In genomic region chr5:20362154-20362553, GRCm38 (mm10) we compare ENCODE assay signal across 19 mouse cellular contexts.
DNase-seq lines count a peak whose midpoint lies in the region; ATAC-seq and TF ChIP-seq lines count a peak whose summit lies in the region.
"Had no signal": no experiment of that assay in that cellular context is flagged by ENCODE, and none has a peak within 500 bp of the region (broad histone marks: within the 10 kb centered on the region; RNA-seq: fewer than 3 reads in every experiment).

No protein-coding gene starts in this region.

- no peaks in the 10 kb centered on the region for H3K4me1 ChIP-seq in neural tube, embryonic 15.5 days
- H3K4me1 ChIP-seq in heart, adult 2 months (ENCODE audit: control insufficient read depth, insufficient read depth, low read length), result no peaks in the 10 kb centered on the region
- H3K4me1 ChIP-seq: embryonic facial prominence, embryonic 13.5 days; heart, embryonic 12.5 days; hindbrain, embryonic 12.5 days had no signal

- WGBS in neural tube, embryonic 15.5 days, result 94% methylated on average over 3 of the region's 3 CpGs
- 79% methylated on average over 3 of the region's 3 CpGs for WGBS in heart, adult 2 months

- no peaks in the 10 kb centered on the region for H3K27me3 ChIP-seq in neural tube, embryonic 15.5 days (replicated peaks)
- H3K27me3 ChIP-seq in heart, adult 2 months (ENCODE audit: control insufficient read depth, insufficient read depth, low read length), result no peaks in the 10 kb centered on the region
- H3K27me3 ChIP-seq: embryonic facial prominence, embryonic 13.5 days; forebrain, embryonic 12.5 days; heart, embryonic 12.5 days; hindbrain, embryonic 12.5 days had no signal

- TF ChIP-seq EP300 in heart, adult 2 months (IDR thresholded peaks at IDR 0.05; ENCODE audit: insufficient read depth, low read depth, low read length), result no peak

- DNase-seq in layer of hippocampus, adult 2 months (ENCODE audit: low spot score in 2 of 2), result no peak
- no peak for DNase-seq in layer of hippocampus, adult 9-10 months (ENCODE audit: low spot score)
- DNase-seq in thymus, postnatal 14 days, result peak; percentile 19
- no peak for DNase-seq in heart, adult 2 months
- DNase-seq in spleen, postnatal 10 days (ENCODE audit: low spot score in 2 of 2), result no peak
- DNase-seq: adrenal gland, adult 2 months; adrenal gland, postnatal 25 days; cerebellum, adult 2 months; cerebellum, postnatal 10 days; embryo, embryonic 11 days; gastrocnemius, postnatal 14 days had no signal

- no peak overlapping the region for H3K4me3 ChIP-seq in layer of hippocampus, adult 2 months
- H3K4me3 ChIP-seq in neural tube, embryonic 15.5 days (replicated peaks), result no peak overlapping the region
- H3K4me3 ChIP-seq in heart, adult 2 months, result no peak overlapping the region
- H3K4me3 ChIP-seq: embryonic facial prominence, embryonic 13.5 days; forebrain, embryonic 12.5 days; heart, embryonic 12.5 days; hindbrain, embryonic 12.5 days had no signal

- H3K36me3 ChIP-seq in neural tube, embryonic 15.5 days, result no peaks in the 10 kb centered on the region
- no peaks in the 10 kb centered on the region for H3K36me3 ChIP-seq in heart, adult 2 months (ENCODE audit: control insufficient read depth, insufficient read depth, low read length)
- H3K36me3 ChIP-seq: embryonic facial prominence, embryonic 13.5 days; forebrain, embryonic 12.5 days; heart, embryonic 12.5 days; hindbrain, embryonic 12.5 days had no signal

- ATAC-seq in hematopoietic stem cell, adult 5-6 weeks (replicated peaks in 1 of 2; ENCODE audit: insufficient read depth in 1 of 2, low FRiP score in 2 of 2, low TSS enrichment in 1 of 2, low read depth in 1 of 2, poor library complexity in 2 of 2, severe bottlenecking in 2 of 2), result peak; percentile 51 to 71; a peak in 3 of 4 replicates
- ATAC-seq in neural tube, embryonic 15.5 days (ENCODE audit: low FRiP score), result no peak
- ATAC-seq: forebrain, embryonic 16.5 days; hindbrain, embryonic 16.5 days had no signal

- peak overlapping the region; percentile 73; the same call in 1 of the 2 replicates for H3K27ac ChIP-seq in layer of hippocampus, adult 2 months
- H3K27ac ChIP-seq in neural tube, embryonic 15.5 days (replicated peaks), result no peak overlapping the region
- no peak overlapping the region for H3K27ac ChIP-seq in heart, adult 2 months
- H3K27ac ChIP-seq: embryonic facial prominence, embryonic 13.5 days; forebrain, embryonic 12.5 days; hindbrain, embryonic 12.5 days had no signal

- no peaks in the 10 kb centered on the region for H3K9me3 ChIP-seq in neural tube, embryonic 15.5 days (replicated peaks)
- H3K9me3 ChIP-seq: embryonic facial prominence, embryonic 13.5 days; forebrain, embryonic 12.5 days; heart, embryonic 12.5 days; hindbrain, embryonic 12.5 days had no signal

- no peak for TF ChIP-seq POLR2A in heart, adult 2 months (IDR thresholded peaks at IDR 0.05; ENCODE audit: insufficient read depth, low read depth, low read length)

- H3K79me2 ChIP-seq in heart, adult 2 months (replicated peaks; ENCODE audit: control insufficient read depth, insufficient read depth, low read length), result no peaks in the 10 kb centered on the region

- H3K9ac ChIP-seq in neural tube, embryonic 15.5 days (replicated peaks), result no peak overlapping the region
- H3K9ac ChIP-seq in heart, adult 2 months (ENCODE audit: low read depth, low read length), result no peak overlapping the region
- H3K9ac ChIP-seq: embryonic facial prominence, embryonic 13.5 days; forebrain, embryonic 12.5 days; heart, embryonic 12.5 days; hindbrain, embryonic 12.5 days had no signal

- no peak overlapping the region for H3K4me2 ChIP-seq in neural tube, embryonic 15.5 days
- H3K4me2 ChIP-seq: embryonic facial prominence, embryonic 13.5 days; forebrain, embryonic 12.5 days; heart, embryonic 12.5 days; hindbrain, embryonic 12.5 days had no signal

- intact Hi-C loops in heart, adult 2 months (cut with DNase I), result no loop called here

- no peak for TF ChIP-seq CTCF in layer of hippocampus, adult 2 months (conservative IDR thresholded peaks at IDR 0.05)
- no peak for TF ChIP-seq CTCF in heart, adult 2 months (IDR thresholded peaks at IDR 0.05)
